Mouse (Mus musculus) heart, embryonic 13.5 days (tissue): Measurements from ENCODE around the gene Cyp2j9. TPM values are rescaled to one million over a fixed set of nuclear protein-coding genes. Genes with fewer than 3 reads are reported as not detected.
"Not testable (repeated sequence)": the region's sequence is repeated elsewhere in the genome, so short reads cannot be mapped to it uniquely, and the experiment has no call there.

ENCODE experiments used
- ATAC-seq: fragments of 200-750 bp; cut with Nextera tagmentation; 2 replicates; pipeline ENCODE4 v1.8.0; 2017; ENCODE audit warnings: moderate TSS enrichment; ENCODE audit not compliant: insufficient number of reproducible peaks, low FRiP score, low TSS enrichment; ENCODE audit errors: extremely low read depth
- H3K27ac ChIP-seq: fragments of 300-500 bp; sonication (generic); replicated peaks from 2 replicates; pipeline ENCODE4 v1.5.1; 2015; ENCODE audit warnings: moderate library complexity, mild to moderate bottlenecking, inconsistent platforms
- H3K27me3 ChIP-seq: fragments of 300-500 bp; sonication (generic); replicated peaks from 2 replicates; pipeline ENCODE4 v1.6.1; 2015; ENCODE audit warnings: mild to moderate bottlenecking, inconsistent platforms
- H3K36me3 ChIP-seq: fragments of 300-500 bp; sonication (generic); 2 replicates; pipeline ENCODE4 v1.6.1; 2015; ENCODE audit warnings: mild to moderate bottlenecking, inconsistent platforms
- H3K4me1 ChIP-seq: fragments of 300-500 bp; sonication (generic); 2 replicates; pipeline ENCODE4 v1.6.1; 2015; ENCODE audit warnings: inconsistent platforms
- H3K4me2 ChIP-seq: fragments of 300-500 bp; sonication (generic); 2 replicates; pipeline ENCODE4 v1.6.1; 2015; ENCODE audit warnings: inconsistent platforms, mild to moderate bottlenecking, moderate library complexity
- H3K4me3 ChIP-seq: fragments of 300-500 bp; sonication (generic); 2 replicates; pipeline ENCODE4 v1.5.1; 2015; ENCODE audit warnings: moderate library complexity, mild to moderate bottlenecking, inconsistent platforms
- H3K9ac ChIP-seq: fragments of 300-500 bp; sonication (generic); 2 replicates; pipeline ENCODE4 v1.6.1; 2015; ENCODE audit warnings: inconsistent platforms, mild to moderate bottlenecking, moderate library complexity
- H3K9me3 ChIP-seq: fragments of 300-500 bp; sonication (generic); 2 replicates; pipeline ENCODE4 v1.6.1; 2016; ENCODE audit warnings: inconsistent platforms
- WGBS: fragments of 180-500 bp; shearing (Covaris S2); methylation state at CpG from one replicate; pipeline ENCODE4 v1.1.7; 2015; ENCODE audit warnings: mixed read lengths; 5-methylcytosine and 5-hydroxymethylcytosine counted together
- polyA plus RNA-seq: library from polyadenylated mRNA; unstranded; fragments of >200 nt; fragmentation: Nextera tagmentation; extraction: Ambion mirVana; gene quantifications from 2 replicates; pipeline ENCODE4 v1.2.1, GENCODE M21; 2015

Gene Cyp2j9
- 0.63 and 1.0 TPM in 2 replicates for polyA plus RNA-seq

- Histone ChIP-seq H3K9me3 (no peaks in the 10 kb centered on the region), H3K27me3 (no peaks in the 10 kb centered on the region), H3K4me2 (peak within 1 kb of the TSS; percentile 81), H3K4me1 (peaks cover 14% of the 10 kb centered on the region), H3K9ac (peak within 1 kb of the TSS; percentile 75), H3K4me3 (peak within 1 kb of the TSS; percentile 55), H3K27ac (peak within 1 kb of the TSS; percentile 68), H3K36me3 (no peaks in the 10 kb centered on the region)
- ATAC-seq, result peak; percentile 58; the same call in 1 of the 2 replicates
- WGBS, result 2% methylated on average over 18 of the region's 18 CpGs
Measured at GRCm38 (mm10) chr4:96590911-96591790, at the start of gene Cyp2j9. Gene Cyp2j9, minus strand, starts transcription at chr4:96591578.

DNA sequence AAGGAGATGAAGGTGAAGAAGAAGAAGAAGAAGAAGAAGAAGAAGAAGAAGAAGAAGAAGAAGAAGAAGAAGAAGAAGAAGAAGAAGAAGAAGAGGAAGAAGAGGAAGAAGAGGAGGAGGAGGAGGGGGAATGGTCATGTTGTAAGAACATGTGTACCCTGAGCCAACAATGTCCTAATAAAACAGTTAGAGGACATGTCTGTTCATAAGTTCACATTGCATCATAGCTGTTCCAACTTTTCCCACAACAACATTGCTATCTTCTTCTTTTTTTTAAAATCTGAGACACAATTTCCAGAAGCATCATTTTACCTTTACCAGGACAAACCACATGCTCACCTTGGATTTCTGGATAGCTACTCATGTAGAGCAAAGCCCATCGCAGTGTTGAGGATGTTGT is 44.1 kb upstream of the Cyp2j9 start:
- Histone ChIP-seq H3K9ac (no peak overlapping the region), H3K4me1 (no peaks in the 10 kb centered on the region), H3K4me3 (no peak overlapping the region), H3K4me2 (no peak overlapping the region), H3K27me3 (no peaks in the 10 kb centered on the region), H3K9me3 (no peaks in the 10 kb centered on the region), H3K36me3 (no peaks in the 10 kb centered on the region), H3K27ac (no peak overlapping the region)
- no peak for ATAC-seq
- WGBS, result 70% methylated on average over 1 of the region's 1 CpGs

- Histone ChIP-seq H3K4me1 (no peaks in the 10 kb centered on the region), H3K27me3 (no peaks in the 10 kb centered on the region), H3K4me3 (no peak overlapping the region), H3K27ac (no peak overlapping the region), H3K36me3 (no peaks in the 10 kb centered on the region), H3K9me3 (0 out of 2 replicates have a peak, but pooled peaks cover 9% of the 10 kb centered on the region), H3K4me2 (no peak overlapping the region), H3K9ac (no peak overlapping the region)
- ATAC-seq, result no peak
- WGBS, result 80% methylated on average over 1 of the region's 1 CpGs
Measured at GRCm38 (mm10) chr4:96622474-96622873, 31.1 kb upstream of the Cyp2j9 start.

GRCm38 (mm10) chr4:96591791-96592150 is 393 bp upstream of the Cyp2j9 start:
- no peak overlapping the region for H3K9ac ChIP-seq
- 19% methylated on average over 4 of the region's 4 CpGs for WGBS
- H3K27ac ChIP-seq, result peak overlapping the region; percentile 0; the same call in 1 of the 2 replicates
- peak overlapping the region; percentile 81 for H3K4me2 ChIP-seq
- H3K36me3 ChIP-seq, result no peaks in the 10 kb centered on the region
- H3K27me3 ChIP-seq, result no peaks in the 10 kb centered on the region
- peak overlapping the region; percentile 55 for H3K4me3 ChIP-seq
- no peaks in the 10 kb centered on the region for H3K9me3 ChIP-seq
- H3K4me1 ChIP-seq, result peaks cover 14% of the 10 kb centered on the region
- no peak for ATAC-seq

DNA sequence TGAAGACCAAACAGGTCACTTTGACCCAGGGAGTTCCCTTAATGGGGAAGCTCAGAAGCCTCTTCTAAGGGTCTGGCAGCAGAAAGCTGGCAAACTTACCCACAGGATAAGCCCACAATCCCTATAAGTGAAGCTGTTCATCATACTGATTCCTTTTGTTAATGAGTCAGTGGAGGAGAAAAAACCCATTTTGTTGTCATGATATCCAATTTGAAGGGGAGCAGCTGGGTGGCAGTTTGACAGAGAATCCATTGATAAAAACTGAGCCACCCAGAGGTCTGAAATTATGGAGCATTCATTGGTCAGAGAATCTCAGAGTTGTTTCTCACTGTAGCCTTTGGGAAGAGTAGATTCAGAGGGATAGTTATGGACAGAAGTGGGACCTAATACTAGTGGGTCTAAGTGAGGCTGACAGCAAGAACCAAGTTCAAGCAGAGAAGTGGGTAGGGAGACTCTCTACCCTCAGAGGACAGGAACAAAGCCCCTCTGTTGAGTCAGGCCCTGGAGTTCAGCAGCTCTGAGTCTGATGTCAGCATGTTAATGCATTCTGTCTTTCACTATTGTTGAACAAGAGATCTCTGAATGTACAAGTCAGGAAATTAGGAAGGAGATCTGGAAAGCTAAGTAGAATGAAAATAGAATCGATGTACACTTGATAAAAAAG is 9.8 kb downstream of the Cyp2j9 start:
- no peak for ATAC-seq
- Histone ChIP-seq H3K27ac (no peak overlapping the region), H3K4me3 (no peak overlapping the region), H3K9ac (no peak overlapping the region), H3K36me3 (no peaks in the 10 kb centered on the region), H3K4me2 (no peak overlapping the region), H3K4me1 (no peaks in the 10 kb centered on the region), H3K27me3 (no peaks in the 10 kb centered on the region), H3K9me3 (no peaks in the 10 kb centered on the region)
- WGBS, result 59% methylated on average over 1 of the region's 1 CpGs

DNA sequence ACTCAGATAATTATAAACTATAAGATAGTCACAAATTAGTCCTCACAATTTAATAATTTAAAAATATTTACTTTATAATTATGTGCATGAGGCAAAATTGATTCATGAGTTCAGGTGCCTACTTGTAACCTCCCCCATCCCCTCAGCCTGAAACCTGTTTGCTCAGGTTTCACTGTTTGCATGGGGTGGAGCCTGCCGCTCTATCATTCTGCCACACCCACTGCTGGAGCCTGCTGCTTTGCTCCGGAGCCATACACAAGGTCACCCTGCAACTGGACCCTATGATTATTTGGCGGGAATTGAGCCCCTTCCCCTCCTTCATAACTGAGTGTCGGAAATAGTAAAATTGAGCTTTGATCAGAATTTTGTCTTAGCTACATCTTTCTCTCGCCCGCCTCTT is 11.0 kb downstream of the Cyp2j9 start:
- 51% methylated on average over 6 of the region's 6 CpGs for WGBS
- not testable (repeated sequence) for ATAC-seq

DNA sequence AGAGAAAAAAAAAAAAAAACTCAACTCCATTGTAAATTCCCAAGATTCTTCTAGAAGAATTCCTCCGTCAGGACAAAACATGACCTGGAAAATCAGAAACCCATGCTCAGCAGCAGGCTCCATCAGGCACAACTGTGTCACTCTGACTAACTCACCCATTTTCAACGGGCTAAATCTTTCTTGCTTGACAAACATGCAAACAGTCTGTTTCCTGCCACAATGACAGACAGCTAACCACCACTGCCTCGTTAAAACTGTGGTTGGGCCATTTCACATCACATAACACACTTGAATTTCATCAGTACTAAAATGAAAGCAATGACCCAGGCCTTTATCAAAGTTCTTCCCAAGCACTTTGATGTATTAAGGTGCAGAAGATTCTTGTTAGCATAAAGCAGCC is 21.9 kb downstream of the Cyp2j9 start:
- no peaks in the 10 kb centered on the region for H3K9me3 ChIP-seq
- no peaks in the 10 kb centered on the region for H3K27me3 ChIP-seq
- H3K4me2 ChIP-seq, result no peak overlapping the region
- no peak overlapping the region for H3K27ac ChIP-seq
- 29% methylated on average over 3 of the region's 3 CpGs for WGBS
- H3K4me3 ChIP-seq, result no peak overlapping the region
- no peaks in the 10 kb centered on the region for H3K36me3 ChIP-seq
- no peak for ATAC-seq
- H3K9ac ChIP-seq, result no peak overlapping the region
- H3K4me1 ChIP-seq, result no peaks in the 10 kb centered on the region

More for the DNA sequence above, 11.0 kb downstream of the Cyp2j9 start:
- not testable (repeated sequence) for H3K4me1 ChIP-seq, H3K4me2 ChIP-seq, H3K27ac ChIP-seq, H3K9me3 ChIP-seq, H3K9ac ChIP-seq, H3K4me3 ChIP-seq, H3K36me3 ChIP-seq, H3K27me3 ChIP-seq

- H3K36me3 ChIP-seq, result no peaks in the 10 kb centered on the region
- no peaks in the 10 kb centered on the region for H3K9me3 ChIP-seq
- no peak overlapping the region for H3K9ac ChIP-seq
- no peaks in the 10 kb centered on the region for H3K27me3 ChIP-seq
- no peak overlapping the region for H3K4me3 ChIP-seq
- no peaks in the 10 kb centered on the region for H3K4me1 ChIP-seq
- no peak for ATAC-seq
- H3K4me2 ChIP-seq, result no peak overlapping the region
- 52% methylated on average over 1 of the region's 1 CpGs for WGBS
- no peak overlapping the region for H3K27ac ChIP-seq
Measured at GRCm38 (mm10) chr4:96567988-96568387, 23.4 kb downstream of the Cyp2j9 start.

DNA sequence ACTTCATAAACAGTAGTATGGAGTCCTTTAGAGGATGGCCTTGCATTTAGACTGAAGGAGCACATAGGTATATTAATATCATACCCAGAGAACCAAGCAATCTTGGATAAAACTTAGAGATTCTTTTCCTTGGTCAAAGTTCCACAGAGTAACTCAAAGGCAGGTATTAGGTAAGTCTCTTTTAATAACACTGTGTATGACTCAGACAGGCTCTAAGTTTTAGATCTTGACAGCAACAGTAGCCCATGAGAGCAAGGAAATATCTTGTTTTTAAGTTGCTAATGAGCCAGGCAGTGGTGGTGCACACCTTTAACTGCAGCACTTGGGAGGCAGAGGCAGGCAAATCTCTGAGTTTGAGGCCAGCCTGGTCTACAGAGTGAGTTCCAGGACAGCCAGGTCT is 25.6 kb downstream of the Cyp2j9 start:
- Histone ChIP-seq H3K27me3 (no peaks in the 10 kb centered on the region), H3K27ac (no peak overlapping the region), H3K9me3 (no peaks in the 10 kb centered on the region), H3K4me2 (no peak overlapping the region), H3K9ac (no peak overlapping the region), H3K36me3 (no peaks in the 10 kb centered on the region), H3K4me1 (no peaks in the 10 kb centered on the region), H3K4me3 (no peak overlapping the region)
- no peak for ATAC-seq

- Histone ChIP-seq H3K27ac (no peak overlapping the region), H3K4me2 (no peak overlapping the region), H3K9ac (no peak overlapping the region), H3K36me3 (no peaks in the 10 kb centered on the region), H3K27me3 (no peaks in the 10 kb centered on the region), H3K9me3 (no peaks in the 10 kb centered on the region), H3K4me1 (no peaks in the 10 kb centered on the region), H3K4me3 (no peak overlapping the region)
- 76% methylated on average over 1 of the region's 1 CpGs for WGBS
- no peak for ATAC-seq
Measured at GRCm38 (mm10) chr4:96560464-96560863, 30.9 kb downstream of the Cyp2j9 start.

DNA sequence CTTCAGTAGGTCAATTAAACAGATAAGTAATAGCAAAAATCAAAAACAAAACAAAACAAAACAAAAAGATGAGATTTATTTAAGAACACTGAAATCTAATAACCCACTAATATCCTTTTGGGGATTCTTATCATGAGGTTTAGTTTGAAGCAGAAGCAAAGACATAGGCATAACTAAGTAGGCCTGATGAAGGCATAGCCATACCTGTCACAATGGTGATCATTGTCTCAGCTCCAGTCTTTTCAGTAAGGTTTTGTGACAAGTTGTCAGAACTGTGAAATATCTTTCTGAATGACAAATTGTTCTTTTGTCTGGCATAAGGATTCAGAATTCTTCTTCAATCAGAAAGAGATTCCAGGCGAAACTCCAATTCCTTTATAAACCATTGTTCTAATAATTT is 31.6 kb downstream of the Cyp2j9 start:
- WGBS, result 88% methylated on average over 1 of the region's 1 CpGs
- H3K27me3 ChIP-seq, result no peaks in the 10 kb centered on the region

More for the DNA sequence above, 31.6 kb downstream of the Cyp2j9 start:
- H3K36me3 ChIP-seq, result no peaks in the 10 kb centered on the region
- H3K9ac ChIP-seq, result no peak overlapping the region
- H3K4me1 ChIP-seq, result no peaks in the 10 kb centered on the region
- H3K9me3 ChIP-seq, result no peaks in the 10 kb centered on the region
- no peak overlapping the region for H3K27ac ChIP-seq
- H3K4me2 ChIP-seq, result no peak overlapping the region
- ATAC-seq, result no peak
- H3K4me3 ChIP-seq, result no peak overlapping the region
